In the genomic region with DNA sequence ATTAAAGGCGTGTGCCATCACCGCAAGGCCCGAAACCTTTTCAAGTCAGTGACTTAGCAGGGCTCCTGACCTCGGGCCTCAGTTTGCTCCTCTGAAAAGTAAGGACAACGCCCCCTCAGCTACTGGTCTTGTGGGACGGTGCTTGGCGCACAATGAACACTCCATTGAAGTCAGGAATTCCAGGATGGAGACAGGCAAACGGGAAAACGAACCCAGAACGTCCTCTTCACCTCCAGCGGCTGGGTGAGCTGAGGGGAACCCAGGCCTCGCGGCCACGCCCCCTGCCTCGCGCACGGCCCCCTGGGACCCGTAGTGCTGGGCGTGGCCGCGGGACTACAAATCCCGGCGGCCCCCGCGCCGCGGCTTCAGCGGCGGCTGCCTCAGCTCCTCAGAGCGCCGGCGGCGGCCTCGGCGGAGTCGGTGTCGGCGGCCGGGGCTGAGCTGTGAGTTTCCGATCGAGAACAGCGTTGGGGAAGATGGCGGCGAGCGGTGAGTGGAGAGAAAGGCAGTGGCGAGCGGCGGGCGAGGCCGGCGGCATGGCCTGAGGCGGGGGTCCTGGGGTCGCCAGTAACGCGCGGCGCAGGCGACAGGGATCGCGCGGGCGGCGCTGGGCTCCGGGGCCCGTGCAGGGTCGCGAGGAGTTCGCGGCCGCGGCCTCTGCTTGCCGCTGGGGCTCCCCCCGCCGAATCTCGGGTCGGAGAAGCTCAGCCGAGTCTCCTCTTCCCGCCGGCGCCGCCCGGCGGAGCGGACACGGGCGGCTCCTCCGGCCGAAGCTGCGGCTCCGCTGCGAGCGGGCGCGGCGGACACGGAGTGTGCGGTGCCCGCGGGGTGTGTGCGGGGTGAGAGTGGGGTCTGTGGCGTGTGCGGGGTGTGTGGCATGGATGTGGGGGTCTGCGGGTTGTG, we compare ENCODE assay signal across 7 mouse cellular contexts. TPM values are rescaled to one million over a fixed set of nuclear protein-coding genes. Genes with fewer than 3 reads are reported as not detected.
DNase-seq lines count a peak whose midpoint lies in the region; ATAC-seq lines count a peak whose summit lies in the region.

Gene Ncoa3, plus strand, starts transcription at position 367 of the 903 bp plus-strand sequence.

- H3K36me3 ChIP-seq in intestine, embryonic 16.5 days (ENCODE audit: control insufficient read depth, insufficient read depth, low read length), result no peaks in the 10 kb centered on the region
- H3K36me3 ChIP-seq in midbrain, embryonic 11.5 days (ENCODE audit: control insufficient read depth, insufficient read depth, low read length), result no peaks in the 10 kb centered on the region

- peaks cover 12% of the 10 kb centered on the region; the same call in 1 of the 2 replicates for H3K4me1 ChIP-seq in intestine, embryonic 16.5 days (ENCODE audit: control insufficient read depth, insufficient read depth, low read length)
- H3K4me1 ChIP-seq in midbrain, embryonic 11.5 days (ENCODE audit: control insufficient read depth, insufficient read depth, low read length), result peaks cover 7% of the 10 kb centered on the region

- peak within 1 kb of the TSS; percentile 83 for H3K27ac ChIP-seq in intestine, embryonic 16.5 days (ENCODE audit: low read length)
- H3K27ac ChIP-seq in midbrain, embryonic 11.5 days (ENCODE audit: low read depth, low read length), result peak within 1 kb of the TSS; percentile 74

- no peaks in the 10 kb centered on the region for H3K9me3 ChIP-seq in intestine, embryonic 16.5 days (ENCODE audit: control insufficient read depth, low read length)
- H3K9me3 ChIP-seq in midbrain, embryonic 11.5 days (ENCODE audit: control insufficient read depth, low read length), result peaks cover 3% of the 10 kb centered on the region; the same call in 1 of the 2 replicates

- peak; percentile 94 for DNase-seq in adrenal gland, adult 2 months
- DNase-seq in embryo, embryonic 11.5 days (ENCODE audit: low read depth, low spot score), result peak; percentile 89
- DNase-seq in gastrocnemius, postnatal 4 days (ENCODE audit: low spot score in 2 of 2), result peak; percentile 94 to 95
- peak; percentile 85 to 90 for DNase-seq in left cerebral cortex, postnatal 36 days (ENCODE audit: low spot score in 2 of 2)
- DNase-seq in midbrain, embryonic 11.5 days (ENCODE audit: low spot score, missing footprints), result peak; percentile 100
- DNase-seq in skeletal muscle tissue, adult 2 months (ENCODE audit: low read depth, low spot score), result peak; percentile 92

- H3K4me2 ChIP-seq in intestine, embryonic 16.5 days (ENCODE audit: low read depth, low read length), result peak within 1 kb of the TSS; percentile 89
- peak within 1 kb of the TSS; percentile 93 for H3K4me2 ChIP-seq in midbrain, embryonic 11.5 days

- H3K9ac ChIP-seq in intestine, embryonic 16.5 days (ENCODE audit: low read depth, low read length), result peak within 1 kb of the TSS; percentile 96
- H3K9ac ChIP-seq in midbrain, embryonic 11.5 days (ENCODE audit: low read length), result peak within 1 kb of the TSS; percentile 94

- H3K27me3 ChIP-seq in intestine, embryonic 16.5 days (replicated peaks; ENCODE audit: control insufficient read depth, insufficient read depth, low read length), result no peaks in the 10 kb centered on the region
- H3K27me3 ChIP-seq in midbrain, embryonic 11.5 days (ENCODE audit: control insufficient read depth, insufficient read depth, low read length), result no peaks in the 10 kb centered on the region

- ATAC-seq in intestine, embryonic 16.5 days, result peak; percentile 97
- ATAC-seq in midbrain, embryonic 11.5 days (ENCODE audit: low FRiP score), result peak; percentile 96

- 2% methylated on average over 82 of the region's 103 CpGs for WGBS in intestine, embryonic 16.5 days
- WGBS in midbrain, embryonic 11.5 days, result 3% methylated on average over 88 of the region's 103 CpGs

- intact Hi-C loops in left cerebral cortex, postnatal 36 days (cut with DNase I), result loop anchor here (5.0 kb wide), 1 partner anchor 40 kb away; no protein-coding TSS in a partner anchor

- H3K4me3 ChIP-seq in intestine, embryonic 16.5 days (ENCODE audit: low read length), result peak within 1 kb of the TSS; percentile 93
- peak within 1 kb of the TSS; percentile 94 for H3K4me3 ChIP-seq in midbrain, embryonic 11.5 days (ENCODE audit: low read depth, low read length)

RNA-seq across cellular contexts. Expression of gene Ncoa3, which starts in this region (rescaled TPM):
- total RNA-seq in adrenal gland, adult 2 months (2021), result 10 to 100 TPM; 28.5 to 29.8 TPM
- 26.2 and 27.9 TPM in 2 replicates for polyA plus RNA-seq in adrenal gland, adult 2 months (2012; rRNA removed)
- 10 to 100 TPM; 17.2 to 21.9 TPM for total RNA-seq in gastrocnemius, postnatal 4 days (2021)
- 8.7 and 9.5 TPM in 2 replicates for polyA plus RNA-seq in intestine, embryonic 16.5 days (2015; fragmentation: Nextera tagmentation; extraction: Ambion mirVana)
- total RNA-seq in left cerebral cortex, postnatal 36 days (2021), result 10 to 100 TPM; 27.9 to 36.6 TPM
- polyA plus RNA-seq in midbrain, embryonic 11.5 days (2014; fragmentation: Nextera tagmentation; extraction: Ambion mirVana), result 16.1 and 17.4 TPM in 2 replicates

Comparison
In these comparisons a context has a peak if more than half of its experiments do, and no peak if none do; other contexts are left out.
1. Peak in every context shown above with its lines: DNase-seq, ATAC-seq, H3K4me3 ChIP-seq and H3K27ac ChIP-seq.